Mouse (Mus musculus) C2C12 (cell line): Measurements from ENCODE around the gene Inpp5e. TPM values are rescaled to one million over a fixed set of nuclear protein-coding genes. Genes with fewer than 3 reads are reported as not detected.

ENCODE experiments used
- H3K27me3 ChIP-seq: one replicate; pipeline ENCODE4 v1.6.1; 2011; ENCODE audit not compliant: control insufficient read depth, insufficient read depth, insufficient read length
- H3K36me3 ChIP-seq: one replicate; pipeline ENCODE4 v1.6.1; 2011; ENCODE audit not compliant: control insufficient read depth, insufficient read depth
- H3K4me3 ChIP-seq: one replicate; pipeline ENCODE4 v1.5.1; 2011; ENCODE audit warnings: mild to moderate bottlenecking, control low read depth; ENCODE audit not compliant: poor library complexity, insufficient read depth, severe bottlenecking
- H3K79me2 ChIP-seq: one replicate; pipeline ENCODE4 v1.6.1; 2011; ENCODE audit not compliant: control insufficient read depth, insufficient read depth
- H3K79me3 ChIP-seq: one replicate; pipeline ENCODE4 v1.6.1; 2011; ENCODE audit warnings: low read depth, control low read depth
- H3ac ChIP-seq: one replicate; pipeline ENCODE3; 2011; ENCODE audit warnings: low read depth; ENCODE audit not compliant: control insufficient read depth, insufficient read length
- CEBPB ChIP-seq: IDR thresholded peaks from one replicate; pipeline ENCODE4 v1.6.1; 2011; ENCODE audit warnings: low read depth, mild to moderate bottlenecking, control low read depth, moderate library complexity
- CTCF ChIP-seq: IDR thresholded peaks from one replicate; pipeline ENCODE4 v1.5.1; 2011; ENCODE audit not compliant: control insufficient read depth, insufficient read depth, insufficient read length
- FOSL1 ChIP-seq: IDR thresholded peaks from one replicate; pipeline ENCODE4 v1.8.0; 2011; ENCODE audit warnings: mild to moderate bottlenecking, low read length; ENCODE audit not compliant: poor library complexity, insufficient read depth, severe bottlenecking
- MAX ChIP-seq: IDR thresholded peaks from one replicate; pipeline ENCODE4 v1.6.1; 2011; ENCODE audit warnings: mild to moderate bottlenecking, control low read depth
- MYOD1 ChIP-seq: IDR thresholded peaks from one replicate; pipeline ENCODE4 v1.6.1; 2011; ENCODE audit warnings: low read depth; ENCODE audit not compliant: control insufficient read depth, insufficient read length
- MYOG ChIP-seq: IDR thresholded peaks from one replicate; pipeline ENCODE4 v1.6.1; 2011; ENCODE audit not compliant: control insufficient read depth, insufficient read length; ENCODE audit errors: extremely low read depth
- USF1 ChIP-seq: IDR thresholded peaks from one replicate; pipeline ENCODE4 v1.6.1; 2011; ENCODE audit warnings: low read depth, mild to moderate bottlenecking, control low read depth, moderate library complexity
- polyA plus RNA-seq: library from polyadenylated mRNA; unstranded; fragments of >200 nt; fragmentation: generic; extraction: Trizol; gene quantifications from one replicate; pipeline ENCODE4 v1.2.1, GENCODE M21; 2012; ENCODE audit warnings: missing spikeins

Inpp5e gene
- polyA plus RNA-seq, 1 experiment = 8.3 TPM

- Histone ChIP-seq H3K36me3 (no peaks in the 10 kb centered on the region), H3K27me3 (no peaks in the 10 kb centered on the region), H3K79me2 (no peaks in the 10 kb centered on the region), H3K79me3 (no peaks in the 10 kb centered on the region), H3ac (no peak overlapping the region), H3K4me3 (no peak overlapping the region)
- TF ChIP-seq FOSL1 (no peak), CEBPB (no peak), MAX (no peak), CTCF (no peak), MYOD1 (no peak), USF1 (no peak), MYOG (no peak)
These were observed 51.5 kb downstream of the Inpp5e start for GRCm38 (mm10) chr2:26357484-26357883.

- H3ac ChIP-seq = no peak overlapping the region
- no peak overlapping the region for H3K4me3 ChIP-seq
- no peaks in the 10 kb centered on the region for H3K79me3 ChIP-seq
- no peak for TF ChIP-seq MYOG
- TF ChIP-seq USF1 = no peak
- TF ChIP-seq MAX = no peak
- no peak for TF ChIP-seq FOSL1
- no peak for TF ChIP-seq CTCF
- TF ChIP-seq MYOD1 = no peak
- TF ChIP-seq CEBPB = no peak
- no peaks in the 10 kb centered on the region for H3K36me3 ChIP-seq
- H3K27me3 ChIP-seq = no peaks in the 10 kb centered on the region
- no peaks in the 10 kb centered on the region for H3K79me2 ChIP-seq
These were observed 52.3 kb downstream of the Inpp5e start for GRCm38 (mm10) chr2:26356678-26357077.

GRCm38 (mm10) chr2:26356231-26356630 is 52.8 kb downstream of the Inpp5e start:
- no peaks in the 10 kb centered on the region for H3K79me3 ChIP-seq
- H3K27me3 ChIP-seq = no peaks in the 10 kb centered on the region
- no peak overlapping the region for H3K4me3 ChIP-seq
- no peak overlapping the region for H3ac ChIP-seq
- no peaks in the 10 kb centered on the region for H3K36me3 ChIP-seq
- H3K79me2 ChIP-seq = peaks cover 3% of the 10 kb centered on the region
- TF ChIP-seq MYOG (no peak), USF1 (no peak), CEBPB (no peak), CTCF (no peak), FOSL1 (no peak), MYOD1 (no peak), MAX (no peak)

GRCm38 (mm10) chr2:26354401-26354800 is 54.6 kb downstream of the Inpp5e start:
- Histone ChIP-seq H3K79me2 (peaks cover 19% of the 10 kb centered on the region), H3K27me3 (no peaks in the 10 kb centered on the region), H3K79me3 (peaks cover 3% of the 10 kb centered on the region), H3ac (no peak overlapping the region), H3K4me3 (no peak overlapping the region), H3K36me3 (peaks cover 9% of the 10 kb centered on the region)
- TF ChIP-seq CEBPB (no peak), MAX (no peak), MYOD1 (no peak), CTCF (no peak), MYOG (no peak), USF1 (no peak), FOSL1 (no peak)

- no peak for TF ChIP-seq FOSL1
- no peak for TF ChIP-seq USF1
- TF ChIP-seq CEBPB = no peak
- TF ChIP-seq CTCF = no peak
- no peak for TF ChIP-seq MAX
- no peak for TF ChIP-seq MYOD1
- TF ChIP-seq MYOG = no peak
- Histone ChIP-seq H3K36me3 (peaks cover 14% of the 10 kb centered on the region), H3K79me2 (peaks cover 19% of the 10 kb centered on the region), H3K27me3 (no peaks in the 10 kb centered on the region), H3ac (no peak overlapping the region), H3K4me3 (no peak overlapping the region), H3K79me3 (peaks cover 3% of the 10 kb centered on the region)
These were observed 55.7 kb downstream of the Inpp5e start for GRCm38 (mm10) chr2:26353066-26353980.
